Mouse (Mus musculus): ENCODE data around the gene Ggcx. TPM values are rescaled to one million over a fixed set of nuclear protein-coding genes. Genes with fewer than 3 reads are reported as not detected.
"Not testable (repeated sequence)": the region's sequence is repeated elsewhere in the genome, so short reads cannot be mapped to it uniquely, and the experiment has no call there.

Gene Ggcx
- polyA plus RNA-seq, 1 experiment, result 20.8 TPM

DNA sequence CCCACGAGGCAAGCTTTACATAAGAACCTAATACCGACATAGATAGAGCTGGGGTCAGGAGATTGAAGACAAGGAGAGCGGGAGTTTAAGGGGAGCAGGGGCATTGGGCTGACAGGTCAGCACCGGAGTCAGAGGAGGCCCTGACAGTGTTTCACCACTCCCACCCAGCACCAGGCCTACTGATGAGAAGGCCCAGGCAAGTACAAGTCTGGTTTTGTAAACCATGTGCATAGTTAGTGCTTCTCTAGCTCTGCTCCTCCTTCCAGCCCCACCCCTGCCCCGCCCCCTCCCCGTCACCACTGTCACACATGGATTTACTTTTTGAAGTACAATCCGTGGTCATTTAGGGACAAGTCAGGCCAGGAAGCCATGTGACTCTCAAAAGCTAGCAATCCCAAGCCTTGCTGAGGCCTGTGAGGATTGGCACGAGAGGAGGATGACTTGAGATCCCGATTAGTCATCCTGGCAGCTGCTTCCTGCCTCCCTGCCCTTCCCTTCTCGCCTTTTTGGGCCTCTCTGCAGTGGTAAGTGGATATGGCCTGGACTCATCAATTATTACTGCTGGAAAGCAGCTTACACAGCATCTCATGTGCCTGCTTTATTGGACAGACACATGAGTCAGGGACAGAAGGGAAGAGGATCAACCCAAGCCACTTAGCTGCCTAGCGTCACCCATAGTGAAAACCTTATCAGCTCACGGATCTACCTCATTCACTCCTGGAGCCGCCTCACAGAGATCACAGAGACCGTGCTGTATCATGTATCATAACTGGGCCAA is 59.3 kb downstream of the Ggcx start:
- TF ChIP-seq POLR2A (IDR thresholded peaks at IDR 0.05; ENCODE audit: borderline replicate concordance, extremely low read depth, insufficient read depth, insufficient read length, poor library complexity, severe bottlenecking) (no peak), CTCF (IDR thresholded peaks at IDR 0.05; ENCODE audit: borderline replicate concordance, extremely low read depth, insufficient read depth, insufficient read length) (no peak)
- peak; percentile 8 for DNase-seq (ENCODE audit: low read depth)

DNA sequence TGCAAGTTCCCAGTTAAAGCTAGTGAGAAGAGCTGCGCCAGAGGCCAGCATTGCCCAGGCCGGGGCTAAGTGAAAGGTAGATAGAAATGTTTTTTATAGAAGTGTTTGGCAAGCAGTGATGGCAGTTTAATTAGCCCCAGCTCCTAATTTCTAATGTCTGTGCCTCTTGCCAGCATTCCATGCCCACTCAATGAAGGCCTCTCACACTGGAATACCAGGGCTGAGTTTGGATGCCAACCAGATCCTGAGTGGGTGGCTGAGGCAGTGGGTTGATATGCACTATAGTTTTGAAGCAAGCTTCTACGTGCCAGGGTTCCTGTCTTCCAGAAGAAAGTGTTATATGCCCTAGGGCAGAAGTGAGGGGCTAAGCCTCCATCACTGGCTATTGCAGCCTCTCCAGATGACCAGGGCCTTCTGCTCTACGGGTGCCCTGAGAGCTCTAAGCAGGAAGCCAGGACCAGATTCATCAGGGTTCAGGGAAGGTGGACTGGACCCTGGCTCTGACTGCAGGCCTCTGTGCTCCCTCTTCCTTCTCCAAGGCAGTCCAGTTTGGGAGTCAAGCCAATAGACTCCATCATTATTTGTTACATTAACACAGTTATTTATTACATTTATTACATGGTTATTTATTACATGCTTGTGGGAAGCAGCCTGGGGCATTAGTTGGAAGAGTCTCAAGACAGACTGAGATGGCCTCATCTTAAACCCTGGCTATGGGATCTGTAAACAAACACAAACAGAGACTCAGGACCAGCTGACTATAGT is 61.3 kb downstream of the Ggcx start:
- TF ChIP-seq POLR2A (IDR thresholded peaks at IDR 0.05; ENCODE audit: borderline replicate concordance, extremely low read depth, insufficient read depth, insufficient read length, poor library complexity, severe bottlenecking) (no peak), CTCF (IDR thresholded peaks at IDR 0.05; ENCODE audit: borderline replicate concordance, extremely low read depth, insufficient read depth, insufficient read length) (no peak)
- DNase-seq (ENCODE audit: low read depth), result peak; percentile 44

DNA sequence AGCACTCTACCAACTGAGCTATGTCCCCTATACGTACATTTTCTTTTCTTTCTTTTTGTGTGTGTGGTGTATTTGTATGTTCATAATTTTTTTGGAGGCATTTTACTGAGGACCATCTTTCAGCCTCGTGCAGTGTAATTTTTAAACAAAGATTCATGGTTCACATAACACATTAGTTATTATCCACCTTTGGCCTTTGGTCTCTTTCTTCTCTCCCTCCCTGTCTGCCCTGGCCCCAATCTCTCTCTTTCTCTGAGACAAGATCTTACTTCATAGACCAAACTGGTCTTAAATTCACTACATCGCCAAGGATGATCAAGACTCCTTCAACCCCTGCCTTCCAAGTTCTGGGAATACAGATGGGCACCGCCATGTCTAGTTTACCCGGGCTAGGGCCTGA is 62.7 kb downstream of the Ggcx start:
- no peak for DNase-seq (ENCODE audit: low read depth)
- TF ChIP-seq POLR2A (IDR thresholded peaks at IDR 0.05; ENCODE audit: borderline replicate concordance, extremely low read depth, insufficient read depth, insufficient read length, poor library complexity, severe bottlenecking) (no peak), CTCF (IDR thresholded peaks at IDR 0.05; ENCODE audit: borderline replicate concordance, extremely low read depth, insufficient read depth, insufficient read length) (no peak)

DNA sequence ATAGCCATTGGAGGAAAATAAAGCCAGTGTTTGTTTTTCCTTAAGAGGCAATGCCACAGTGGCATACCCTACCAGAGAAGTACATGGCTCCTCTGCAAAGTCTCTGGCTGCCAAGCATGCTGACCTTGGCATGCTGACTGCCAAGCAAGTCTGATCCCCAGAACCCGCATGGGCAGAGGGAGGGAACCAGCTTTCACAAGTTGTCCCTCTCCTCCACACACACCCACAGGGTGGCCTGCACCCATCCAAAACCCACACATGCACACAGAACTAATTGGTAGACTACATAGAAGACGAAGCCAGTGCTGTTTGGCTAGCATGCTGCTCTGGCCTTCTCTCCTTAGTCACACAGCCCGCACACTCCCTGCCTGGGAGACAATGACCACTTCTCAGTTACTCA is 63.5 kb downstream of the Ggcx start:
- TF ChIP-seq CTCF (IDR thresholded peaks at IDR 0.05; ENCODE audit: borderline replicate concordance, extremely low read depth, insufficient read depth, insufficient read length) (no peak), POLR2A (IDR thresholded peaks at IDR 0.05; ENCODE audit: borderline replicate concordance, extremely low read depth, insufficient read depth, insufficient read length, poor library complexity, severe bottlenecking) (no peak)
- DNase-seq (ENCODE audit: low read depth), result no peak

DNA sequence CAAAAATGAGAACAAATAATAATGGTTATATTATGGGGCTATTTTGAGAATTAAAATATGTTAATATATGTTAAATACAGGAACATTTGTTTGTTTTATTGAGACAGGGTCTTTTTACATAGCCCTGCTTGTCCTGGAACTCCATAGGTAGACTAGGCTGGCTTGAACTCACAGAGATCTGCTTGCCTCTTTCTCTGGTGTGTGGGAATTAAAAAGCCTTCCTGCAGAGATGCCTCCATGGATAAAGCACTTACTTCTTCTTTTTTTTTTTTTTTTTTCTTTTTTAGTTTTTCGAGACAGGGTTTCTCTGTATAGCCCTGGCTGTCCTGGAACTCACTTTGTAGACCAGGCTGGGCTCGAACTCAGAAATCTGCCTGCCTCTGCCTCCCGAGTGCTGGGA is 64.6 kb downstream of the Ggcx start:
- DNase-seq (ENCODE audit: low read depth), result not testable (repeated sequence)

DNA sequence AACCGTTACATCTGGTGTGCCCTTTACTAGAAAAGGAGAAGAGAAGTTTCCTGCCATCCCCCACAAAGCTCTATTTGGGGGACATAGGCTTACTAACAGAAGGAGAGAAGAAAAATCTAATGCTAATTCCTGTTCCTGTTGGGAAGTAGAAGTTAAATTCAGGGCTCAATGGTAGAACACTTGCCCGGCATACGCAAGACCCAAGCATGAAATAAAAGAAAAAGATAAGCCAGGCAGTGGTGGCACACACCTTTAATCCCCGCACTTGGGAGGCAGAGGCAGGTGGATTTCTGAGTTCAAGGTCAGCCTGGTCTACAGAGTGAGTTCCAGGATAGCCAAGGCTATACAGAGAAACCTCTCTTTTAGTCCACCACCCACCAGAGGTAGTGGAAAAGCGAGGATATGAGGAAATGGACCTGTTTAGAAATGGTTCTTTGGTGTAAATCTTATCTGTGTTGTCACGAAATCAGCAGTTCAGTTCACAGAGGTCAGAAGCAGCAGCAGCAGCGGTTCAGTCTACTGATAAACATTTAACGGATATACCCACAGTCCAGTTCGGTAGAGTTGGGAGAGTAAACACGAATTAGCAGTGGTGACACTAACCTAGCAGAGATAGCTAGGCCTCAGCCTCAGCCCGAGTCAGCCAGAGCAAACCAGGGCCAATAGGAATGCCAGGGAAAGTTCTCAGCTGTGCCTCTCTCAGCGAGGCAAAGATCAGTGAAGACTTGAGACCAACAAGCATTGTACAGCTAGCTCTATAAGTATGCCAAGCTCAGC is 65.7 kb downstream of the Ggcx start:
- DNase-seq (ENCODE audit: low read depth), result no peak
- TF ChIP-seq CTCF (IDR thresholded peaks at IDR 0.05; ENCODE audit: borderline replicate concordance, extremely low read depth, insufficient read depth, insufficient read length), result no peak
- no peak for TF ChIP-seq POLR2A (IDR thresholded peaks at IDR 0.05; ENCODE audit: borderline replicate concordance, extremely low read depth, insufficient read depth, insufficient read length, poor library complexity, severe bottlenecking)

DNA sequence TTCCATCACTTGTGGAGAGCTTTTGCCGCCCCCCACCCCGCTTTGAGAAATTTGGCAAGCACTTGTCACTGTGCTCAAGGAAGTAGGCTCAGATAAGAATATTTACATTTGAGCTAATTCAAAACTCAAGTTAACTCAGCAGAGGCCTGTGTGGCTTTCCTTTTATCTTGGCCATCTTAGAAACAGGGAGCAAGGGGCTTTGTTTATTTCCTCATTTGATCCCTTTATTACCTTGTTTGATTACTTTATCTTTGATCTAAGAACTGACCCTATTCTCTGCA is 66.3 kb downstream of the Ggcx start:
- TF ChIP-seq POLR2A (IDR thresholded peaks at IDR 0.05; ENCODE audit: borderline replicate concordance, extremely low read depth, insufficient read depth, insufficient read length, poor library complexity, severe bottlenecking) (no peak), CTCF (IDR thresholded peaks at IDR 0.05; ENCODE audit: borderline replicate concordance, extremely low read depth, insufficient read depth, insufficient read length) (no peak)
- DNase-seq (ENCODE audit: low read depth), result no peak

Other genes with a start within 250 kb of the Ggcx start
- 2.7 and 3.7 TPM in 2 replicates for gene Atoh8, start 178.7 kb upstream of the Ggcx start, polyA plus RNA-seq (2012; rRNA removed)
- 0.13 and 0.16 TPM in 2 replicates for gene Sftpb, start 109.7 kb upstream of the Ggcx start, polyA plus RNA-seq (2012; rRNA removed)
- 47.3 and 49.3 TPM in 2 replicates for gene Usp39, start 69.1 kb upstream of the Ggcx start, polyA plus RNA-seq (2012; rRNA removed)
- 20.8 and 26.5 TPM in 2 replicates for gene 0610030E20Rik, start 67.0 kb upstream of the Ggcx start, polyA plus RNA-seq (2012; rRNA removed)
- gene Tmem150a, start 58.9 kb upstream of the Ggcx start, polyA plus RNA-seq (2012; rRNA removed), result 37.0 and 42.9 TPM in 2 replicates
- 73.1 and 75.4 TPM in 2 replicates for gene Rnf181, start 47.4 kb upstream of the Ggcx start, polyA plus RNA-seq (2012; rRNA removed)
- 11.0 and 12.2 TPM in 2 replicates for gene Vamp5, start 33.8 kb upstream of the Ggcx start, polyA plus RNA-seq (2012; rRNA removed)
- gene Vamp8, start 23.6 kb upstream of the Ggcx start, polyA plus RNA-seq (2012; rRNA removed), result 18.9 and 21.6 TPM in 2 replicates
- 274 and 357 TPM in 2 replicates for gene Mat2a, start 25.2 kb downstream of the Ggcx start, polyA plus RNA-seq (2012; rRNA removed)
- 1.2 and 1.5 TPM in 2 replicates for gene Sh2d6, start 107.4 kb downstream of the Ggcx start, polyA plus RNA-seq (2012; rRNA removed)
- gene Capg, start 130.1 kb downstream of the Ggcx start, polyA plus RNA-seq (2012; rRNA removed), result 3.4 and 5.3 TPM in 2 replicates
- 16.1 and 16.9 TPM in 2 replicates for gene Elmod3, start 184.1 kb downstream of the Ggcx start, polyA plus RNA-seq (2012; rRNA removed)
- 3.3 and 3.7 TPM in 2 replicates for gene Retsat, start 184.2 kb downstream of the Ggcx start, polyA plus RNA-seq (2012; rRNA removed)
- 26.0 and 29.5 TPM in 2 replicates for gene Tgoln1, start 202.7 kb downstream of the Ggcx start, polyA plus RNA-seq (2012; rRNA removed)